Mouse (Mus musculus) forebrain, embryonic 12.5 days (tissue): ENCODE measurements around the gene Tmem184b. TPM values are rescaled to one million over a fixed set of nuclear protein-coding genes. Genes with fewer than 3 reads are reported as not detected.

Experiments used
- ATAC-seq: fragments of 200-750 bp; cut with Nextera tagmentation; 2 replicates; pipeline ENCODE4 v1.8.0; 2017; ENCODE audit warnings: moderate TSS enrichment; ENCODE audit not compliant: low FRiP score
- H3K27ac ChIP-seq: fragments of 300-500 bp; sonication (generic); 2 replicates; pipeline ENCODE4 v1.5.1; 2016; ENCODE audit warnings: mild to moderate bottlenecking
- H3K27me3 ChIP-seq: fragments of 300-500 bp; sonication (generic); 2 replicates; pipeline ENCODE4 v1.6.1; 2016; ENCODE audit warnings: mild to moderate bottlenecking
- H3K36me3 ChIP-seq: fragments of 300-500 bp; sonication (generic); replicated peaks from 2 replicates; pipeline ENCODE4 v1.6.1; 2016; ENCODE audit warnings: mild to moderate bottlenecking
- H3K4me1 ChIP-seq: fragments of 300-500 bp; sonication (generic); 2 replicates; pipeline ENCODE4 v1.6.1; 2016
- H3K4me2 ChIP-seq: fragments of 300-500 bp; sonication (generic); 2 replicates; pipeline ENCODE4 v1.6.1; 2016; ENCODE audit warnings: mild to moderate bottlenecking, moderate library complexity
- H3K4me3 ChIP-seq: fragments of 300-500 bp; sonication (generic); replicated peaks from 2 replicates; pipeline ENCODE4 v1.5.1; 2016; ENCODE audit warnings: mild to moderate bottlenecking
- H3K9ac ChIP-seq: fragments of 300-500 bp; sonication (generic); 2 replicates; pipeline ENCODE4 v1.6.1; 2016; ENCODE audit warnings: mild to moderate bottlenecking
- H3K9me3 ChIP-seq: fragments of 300-500 bp; sonication (generic); 2 replicates; pipeline ENCODE4 v1.6.1; 2016
- WGBS: fragments of 180-500 bp; shearing (Covaris S2); methylation state at CpG from one replicate; pipeline ENCODE4 v1.1.7; 2016; 5-methylcytosine and 5-hydroxymethylcytosine counted together
- polyA plus RNA-seq: library from polyadenylated mRNA; unstranded; fragments of >200 nt; fragmentation: Nextera tagmentation; extraction: Ambion mirVana; gene quantifications from 2 replicates; pipeline ENCODE4 v1.2.1, GENCODE M21; 2016

Tmem184b gene
- polyA plus RNA-seq, 1 experiment from 2014 or later, result 43.6 TPM

- ATAC-seq, result no peak
- Histone ChIP-seq H3K27me3 (no peaks in the 10 kb centered on the region), H3K27ac (no peak overlapping the region)
Observed at GRCm38 (mm10) chr15:79370281-79370843, 33.0 kb downstream of the Tmem184b start.

GRCm38 (mm10) chr15:79369452-79370280, 33.7 kb downstream of the Tmem184b start:
- no peaks in the 10 kb centered on the region for H3K9me3 ChIP-seq
- no peak overlapping the region for H3K27ac ChIP-seq
- no peak overlapping the region for H3K4me3 ChIP-seq
- peaks cover 75% of the 10 kb centered on the region for H3K36me3 ChIP-seq
- no peak overlapping the region for H3K9ac ChIP-seq
- no peak overlapping the region for H3K4me2 ChIP-seq
- WGBS, result 80% methylated on average over 15 of the region's 15 CpGs
- 0 out of 2 replicates have a peak, but pooled peaks cover under 1% of the 10 kb centered on the region for H3K4me1 ChIP-seq
- no peaks in the 10 kb centered on the region for H3K27me3 ChIP-seq
- no peak for ATAC-seq

More at GRCm38 (mm10) chr15:79370281-79370843, 33.0 kb downstream of the Tmem184b start:
- Histone ChIP-seq H3K9ac (no peak overlapping the region), H3K4me3 (no peak overlapping the region), H3K4me1 (0 out of 2 replicates have a peak, but pooled peaks cover 5% of the 10 kb centered on the region), H3K36me3 (peaks cover 69% of the 10 kb centered on the region), H3K9me3 (no peaks in the 10 kb centered on the region), H3K4me2 (no peak overlapping the region)
- 78% methylated on average over 7 of the region's 7 CpGs for WGBS

- Histone ChIP-seq H3K4me2 (no peak overlapping the region), H3K9ac (no peak overlapping the region), H3K4me1 (no peaks in the 10 kb centered on the region), H3K9me3 (no peaks in the 10 kb centered on the region), H3K4me3 (no peak overlapping the region), H3K27me3 (no peaks in the 10 kb centered on the region), H3K36me3 (peaks cover 77% of the 10 kb centered on the region), H3K27ac (no peak overlapping the region)
- 89% methylated on average over 8 of the region's 8 CpGs for WGBS
- no peak for ATAC-seq
Observed at GRCm38 (mm10) chr15:79368861-79369440, 34.4 kb downstream of the Tmem184b start.

GRCm38 (mm10) chr15:79368313-79368811, 35.0 kb downstream of the Tmem184b start:
- Histone ChIP-seq H3K27me3 (no peaks in the 10 kb centered on the region), H3K9me3 (no peaks in the 10 kb centered on the region), H3K4me2 (no peak overlapping the region), H3K4me3 (no peak overlapping the region), H3K36me3 (peaks cover 77% of the 10 kb centered on the region), H3K27ac (no peak overlapping the region), H3K9ac (no peak overlapping the region), H3K4me1 (no peaks in the 10 kb centered on the region)
- 69% methylated on average over 14 of the region's 14 CpGs for WGBS
- ATAC-seq, result no peak

GRCm38 (mm10) chr15:79366402-79366801, 37.0 kb downstream of the Tmem184b start:
- no peaks in the 10 kb centered on the region for H3K27me3 ChIP-seq
- no peaks in the 10 kb centered on the region for H3K9me3 ChIP-seq
- H3K4me1 ChIP-seq, result no peaks in the 10 kb centered on the region
- peaks cover 78% of the 10 kb centered on the region for H3K36me3 ChIP-seq
- H3K9ac ChIP-seq, result no peak overlapping the region
- WGBS, result 90% methylated on average over 5 of the region's 5 CpGs
- ATAC-seq, result no peak
- H3K4me2 ChIP-seq, result no peak overlapping the region
- no peak overlapping the region for H3K27ac ChIP-seq
- no peak overlapping the region for H3K4me3 ChIP-seq

GRCm38 (mm10) chr15:79365068-79365467, 38.3 kb downstream of the Tmem184b start:
- Histone ChIP-seq H3K9me3 (no peaks in the 10 kb centered on the region), H3K4me1 (peaks cover 2% of the 10 kb centered on the region; the same call in 1 of the 2 replicates), H3K36me3 (peaks cover 82% of the 10 kb centered on the region), H3K4me2 (no peak overlapping the region), H3K4me3 (no peak overlapping the region), H3K9ac (no peak overlapping the region), H3K27ac (no peak overlapping the region), H3K27me3 (no peaks in the 10 kb centered on the region)
- WGBS, result 98% methylated on average over 12 of the region's 12 CpGs
- ATAC-seq, result no peak

GRCm38 (mm10) chr15:79364120-79364519, 39.2 kb downstream of the Tmem184b start:
- Histone ChIP-seq H3K4me3 (no peak overlapping the region), H3K36me3 (peaks cover 72% of the 10 kb centered on the region), H3K4me2 (no peak overlapping the region), H3K27ac (no peak overlapping the region), H3K9ac (no peak overlapping the region), H3K9me3 (no peaks in the 10 kb centered on the region), H3K27me3 (no peaks in the 10 kb centered on the region), H3K4me1 (peaks cover 6% of the 10 kb centered on the region; the same call in 1 of the 2 replicates)
- 67% methylated on average over 6 of the region's 6 CpGs for whole genome bisulfite sequencing
- no peak for ATAC-seq

GRCm38 (mm10) chr15:79361023-79361422, 42.3 kb downstream of the Tmem184b start:
- no peak overlapping the region for H3K27ac ChIP-seq
- 73% methylated on average over 4 of the region's 4 CpGs for WGBS
- no peak overlapping the region for H3K9ac ChIP-seq
- H3K9me3 ChIP-seq, result no peaks in the 10 kb centered on the region
- H3K4me2 ChIP-seq, result no peak overlapping the region
- H3K27me3 ChIP-seq, result peaks cover 20% of the 10 kb centered on the region
- peaks cover 52% of the 10 kb centered on the region for H3K36me3 ChIP-seq
- ATAC-seq, result no peak
- peaks cover 27% of the 10 kb centered on the region for H3K4me1 ChIP-seq
- H3K4me3 ChIP-seq, result no peak overlapping the region

- Histone ChIP-seq H3K9me3 (no peaks in the 10 kb centered on the region), H3K36me3 (peaks cover 46% of the 10 kb centered on the region), H3K4me3 (no peak overlapping the region), H3K27me3 (peaks cover 24% of the 10 kb centered on the region), H3K4me1 (peaks cover 27% of the 10 kb centered on the region), H3K27ac (no peak overlapping the region), H3K9ac (no peak overlapping the region), H3K4me2 (no peak overlapping the region)
- 67% methylated on average over 7 of the region's 7 CpGs for WGBS
- ATAC-seq, result no peak
Observed at GRCm38 (mm10) chr15:79360371-79360770, 43.0 kb downstream of the Tmem184b start.

- no peak for ATAC-seq
- Histone ChIP-seq H3K4me3 (no peak overlapping the region), H3K4me2 (no peak overlapping the region), H3K36me3 (peaks cover 41% of the 10 kb centered on the region), H3K4me1 (peaks cover 27% of the 10 kb centered on the region), H3K27ac (no peak overlapping the region), H3K27me3 (peaks cover 24% of the 10 kb centered on the region), H3K9me3 (no peaks in the 10 kb centered on the region), H3K9ac (no peak overlapping the region)
- 42% methylated on average over 6 of the region's 6 CpGs for WGBS
Observed at GRCm38 (mm10) chr15:79359954-79360353, 43.4 kb downstream of the Tmem184b start.

GRCm38 (mm10) chr15:79357974-79358690, 45.2 kb downstream of the Tmem184b start:
- Histone ChIP-seq H3K27ac (no peak overlapping the region), H3K27me3 (peaks cover 33% of the 10 kb centered on the region), H3K9me3 (no peaks in the 10 kb centered on the region), H3K4me1 (peaks cover 27% of the 10 kb centered on the region), H3K9ac (no peak overlapping the region), H3K4me3 (peak overlapping the region; percentile 48; the same call in 1 of the 2 replicates), H3K36me3 (peaks cover 23% of the 10 kb centered on the region), H3K4me2 (peak overlapping the region; percentile 92)
- 45% methylated on average over 12 of the region's 12 CpGs for WGBS
- no peak; the same call in 1 of the 2 replicates for ATAC-seq
